Mouse (Mus musculus) CD4-positive helper T cell, adult 2 months (primary cell): ENCODE measurements around the gene Arhgap10.

Experiments used
- DNase-seq: peaks from one replicate; pipeline ENCODE4 v3.0.0-alpha.2; 2012; ENCODE audit warnings: low read depth, missing footprints, low spot score

Gene Arhgap10

DNA sequence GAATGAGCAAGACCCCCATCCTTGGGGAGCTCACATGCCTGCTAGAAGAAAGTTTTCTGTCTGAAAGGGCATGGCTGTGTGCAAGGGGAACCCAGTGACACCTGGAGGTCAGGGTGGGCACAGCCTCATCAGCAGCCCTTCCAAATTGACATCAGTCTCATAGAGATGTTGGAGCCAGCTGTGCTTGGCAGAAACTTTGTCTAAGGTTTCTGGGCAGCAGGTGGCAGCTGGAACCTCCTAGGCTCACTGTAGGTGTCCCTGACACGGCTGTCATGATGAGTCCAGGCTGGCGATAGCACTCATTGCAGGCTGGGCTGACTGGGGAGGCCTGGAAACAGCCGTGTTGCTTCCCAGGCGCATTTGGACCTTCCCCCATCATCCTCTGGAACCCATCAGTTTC is 294.6 kb downstream of the Arhgap10 start:
- DNase-seq: no peak

DNA sequence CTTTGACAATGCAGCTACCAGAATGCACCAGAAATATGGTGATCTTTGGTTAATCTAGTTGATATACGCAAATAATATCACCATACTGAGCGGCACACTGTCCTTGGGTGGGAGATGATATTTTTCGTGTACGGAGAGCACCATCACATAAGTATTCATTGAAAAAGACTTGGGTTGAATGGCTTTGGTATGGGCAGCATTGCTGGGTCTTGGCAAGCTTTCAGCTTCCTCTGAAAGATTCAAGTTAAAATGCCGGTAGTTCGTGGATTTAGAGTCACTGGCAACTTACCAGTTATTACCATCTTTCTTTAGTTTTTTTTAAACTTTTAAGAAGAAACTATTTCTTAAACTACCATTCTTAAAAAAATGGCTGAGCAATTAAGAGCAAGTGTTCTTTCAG is 302.6 kb downstream of the Arhgap10 start:
- DNase-seq: no peak

DNA sequence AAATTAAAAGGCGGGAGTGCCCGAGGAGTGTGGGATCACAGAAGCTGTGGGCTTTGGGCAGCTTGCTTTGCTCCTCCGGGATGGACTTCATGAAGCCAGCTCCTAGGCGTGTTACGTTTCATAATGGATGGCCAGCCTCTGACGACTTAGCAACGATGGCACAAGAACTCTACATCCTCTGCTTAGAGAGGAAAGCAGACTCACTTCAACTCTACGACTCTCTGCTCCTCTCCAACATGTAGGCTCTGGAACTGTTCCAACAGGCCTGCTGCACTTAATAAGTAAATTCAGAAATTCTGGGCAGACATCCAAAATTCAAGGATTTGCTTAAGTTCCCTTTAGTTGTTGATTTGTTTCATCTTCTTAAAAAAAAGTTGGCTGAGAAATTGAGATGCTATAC is 303.1 kb downstream of the Arhgap10 start:
- no peak for DNase-seq

DNA sequence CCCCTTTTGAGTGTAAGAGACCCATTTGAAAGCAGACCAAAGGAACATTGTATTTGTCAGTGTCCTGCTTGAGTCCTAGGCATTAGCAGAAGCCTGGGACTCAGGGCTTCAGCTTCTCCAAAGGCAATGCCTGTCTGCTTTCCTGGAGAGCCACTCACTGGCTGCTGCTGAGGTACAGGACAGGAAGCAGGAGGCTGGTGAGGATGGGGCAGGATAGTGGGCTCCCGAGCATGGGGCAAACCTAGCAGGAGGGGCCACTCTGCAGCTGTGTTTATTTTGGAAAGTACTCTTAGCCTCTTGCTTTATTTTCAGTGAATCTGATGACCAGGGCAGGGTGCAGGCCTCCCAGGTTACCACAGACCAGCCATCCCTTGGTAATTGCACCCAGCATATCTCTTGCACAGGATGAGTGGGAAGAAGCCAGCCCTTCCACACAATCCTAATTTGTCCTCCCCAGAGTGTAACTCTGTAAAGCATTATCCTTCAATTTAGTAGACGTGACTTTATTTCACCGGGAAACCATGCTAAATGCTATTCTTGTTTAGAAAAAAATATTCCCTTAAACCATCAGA is 303.8 kb downstream of the Arhgap10 start:
- DNase-seq: no peak

DNA sequence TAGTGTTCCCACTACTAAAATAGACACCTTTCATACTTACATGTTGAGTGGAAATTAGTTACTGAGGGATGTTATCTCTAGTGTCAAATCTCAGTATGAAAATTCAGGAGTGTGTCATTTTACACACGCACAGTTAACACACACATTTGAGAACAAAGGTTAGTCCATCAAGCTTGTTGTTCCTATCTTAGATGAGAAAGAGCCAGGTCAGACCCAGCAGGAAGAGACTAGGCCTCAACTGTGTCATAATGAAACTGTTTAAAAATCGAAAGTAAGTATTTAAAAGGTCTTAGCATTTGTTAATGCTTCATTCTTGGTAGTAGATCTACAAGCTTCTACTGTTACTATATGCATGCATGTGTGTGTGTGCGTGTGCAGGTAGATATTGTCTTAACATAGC is 308.5 kb downstream of the Arhgap10 start:
- DNase-seq: peak; percentile 30
